Mouse (Mus musculus) heart, postnatal 36 days (tissue): Measurements from ENCODE around the gene Mob3b. TPM values are rescaled to one million over a fixed set of nuclear protein-coding genes. Genes with fewer than 3 reads are reported as not detected.

Source experiments
- DNase-seq, 2 experiments: peaks; one replicate each; pipeline ENCODE4 v3.0.0; 2021 to 2022
- intact Hi-C: fragments of 180-260 bp; cut with DNase I; formaldehyde crosslinking; loops from one replicate; pipeline ENCODE4 v1.15.1; 2025
- total RNA-seq, 2 experiments: library from RNA; stranded (reverse); gene quantifications; 2 replicates each; pipeline ENCODE4 v1.2.3; 2021

Gene Mob3b
- total RNA-seq, 2 experiments from 2014 or later: 1.1 to 1.2 TPM

DNA sequence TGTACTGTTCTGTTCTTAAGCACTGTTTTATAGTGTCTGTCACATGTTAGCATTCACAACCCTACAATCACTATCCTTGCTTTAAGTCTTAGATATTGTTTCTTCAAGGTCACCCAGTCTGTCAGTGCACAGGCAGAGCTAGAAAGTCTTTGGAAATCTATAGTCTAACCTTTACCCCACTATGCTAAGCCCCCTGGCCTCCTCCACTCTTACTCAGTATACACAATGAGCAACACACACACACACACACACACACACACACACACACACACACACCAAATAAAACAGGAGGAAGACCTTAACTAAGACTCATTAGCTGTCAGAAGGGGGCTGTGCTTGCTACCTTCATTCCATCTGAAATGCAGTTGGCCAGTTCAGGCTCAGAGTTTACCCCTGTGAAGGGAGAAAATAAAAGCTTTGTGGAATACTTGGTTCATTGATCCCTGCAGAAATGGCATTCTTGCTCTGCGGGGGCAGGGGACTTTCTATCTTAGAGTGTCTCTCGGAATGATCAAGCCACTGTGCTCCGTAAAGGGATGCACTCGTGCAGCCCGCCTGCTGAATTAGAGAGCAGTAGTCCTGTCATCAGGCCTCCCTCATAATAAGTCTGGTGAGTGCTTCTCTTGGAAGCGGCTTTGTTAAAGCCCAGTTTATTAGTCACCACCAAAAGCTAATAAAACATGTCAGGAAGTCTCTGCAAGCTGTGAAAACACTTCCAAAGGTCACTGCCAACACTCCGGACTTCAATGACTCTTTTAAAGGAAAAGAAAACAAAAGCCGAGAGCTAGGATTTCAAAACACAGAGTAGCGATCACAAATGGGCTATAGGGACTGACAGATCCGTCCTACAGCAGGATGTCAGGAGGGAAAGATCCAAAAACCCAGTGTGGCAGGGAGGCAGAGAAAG, 144.6 kb downstream of the Mob3b start:
- no peak for DNase-seq

DNA sequence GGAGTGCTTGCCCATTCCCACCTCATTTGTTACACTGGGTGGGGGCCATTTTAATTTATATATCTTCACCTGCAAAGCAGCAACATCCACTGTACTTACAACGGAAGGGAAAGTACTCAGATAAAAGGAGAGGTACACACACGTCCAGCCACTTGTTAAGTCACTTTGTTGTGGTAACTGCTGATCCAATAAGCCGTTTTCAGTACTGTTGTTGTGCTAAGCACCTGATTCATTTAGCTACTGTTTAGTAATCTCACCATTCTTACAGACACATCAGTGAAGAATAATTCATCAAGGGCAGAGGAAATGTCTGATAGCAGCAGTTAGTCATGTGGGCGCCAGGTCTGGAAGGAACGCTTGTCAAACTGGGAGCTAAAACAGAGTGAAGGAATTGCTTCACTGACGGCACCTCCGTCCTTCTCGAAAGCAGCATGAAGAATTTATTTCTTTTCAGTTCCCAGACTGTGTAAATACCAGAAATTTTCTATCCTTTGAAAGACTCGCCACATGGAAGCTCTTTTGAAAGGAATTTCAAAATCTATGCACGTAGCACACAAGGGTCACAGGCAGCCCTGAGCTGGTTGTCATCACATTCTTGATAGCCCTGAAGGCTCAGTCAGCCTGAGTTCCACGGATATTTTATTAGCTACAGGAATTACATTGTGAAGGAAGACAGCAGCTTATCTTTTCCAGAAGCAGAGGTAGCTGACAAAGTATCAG, 150.6 kb downstream of the Mob3b start:
- no peak for DNase-seq
- intact Hi-C loops: no loop called here

More for the DNA sequence above, 144.6 kb downstream of the Mob3b start:
- intact Hi-C loops: no loop called here

DNA sequence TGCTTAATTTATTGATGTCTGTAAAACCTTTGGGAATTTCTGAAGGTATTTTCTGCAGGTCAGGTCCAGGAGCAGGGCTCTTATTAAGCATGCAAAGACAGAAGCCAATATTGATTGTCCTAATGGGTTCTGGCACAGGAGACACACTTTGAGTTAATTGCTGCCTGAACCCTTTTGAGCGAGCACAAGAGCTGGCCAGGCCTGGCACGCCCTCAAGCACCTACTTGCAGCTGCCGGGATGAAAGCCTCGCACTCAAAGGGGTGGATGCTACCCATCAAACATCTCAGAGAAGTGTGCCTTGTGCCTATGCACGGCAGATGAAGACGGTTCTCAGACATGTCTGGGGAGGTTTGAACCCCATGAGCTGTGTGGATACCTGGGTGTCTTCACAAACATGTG, 151.2 kb downstream of the Mob3b start:
- intact Hi-C loops: no loop called here
- DNase-seq: no peak

DNA sequence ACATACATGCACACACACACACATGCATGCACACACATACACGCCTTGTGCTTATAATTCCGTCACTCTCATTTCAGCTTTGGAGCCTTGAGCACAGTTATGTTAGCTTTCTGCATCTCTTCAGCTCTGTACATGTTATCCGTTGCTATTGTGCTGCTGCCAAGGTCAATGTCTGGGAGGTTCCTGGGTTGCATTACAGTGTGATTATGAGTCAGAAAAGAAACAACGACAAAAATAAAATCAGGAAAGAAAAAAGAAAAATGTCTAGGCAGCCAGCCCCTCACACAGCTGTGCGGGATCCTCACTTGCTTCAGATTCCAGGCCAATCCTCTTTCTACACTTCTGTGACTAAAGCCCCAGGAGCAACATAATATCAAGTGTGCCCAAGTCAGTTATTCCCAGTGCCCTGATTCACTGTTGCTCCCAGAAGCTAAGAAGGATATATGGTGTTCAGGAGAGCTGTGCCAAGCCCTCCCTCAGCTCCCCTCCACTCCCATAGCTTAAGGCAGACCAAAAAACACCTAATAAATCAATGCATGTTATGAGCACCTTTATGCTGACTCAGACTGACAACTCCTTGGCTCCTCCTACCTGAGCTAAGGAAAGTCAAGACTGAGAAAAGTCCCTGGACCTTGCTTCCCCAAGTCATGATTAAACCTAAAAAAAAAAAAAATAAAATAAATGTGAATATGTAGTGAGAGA, 152.1 kb downstream of the Mob3b start:
- intact Hi-C loops: no loop called here
- DNase-seq: no peak

DNA sequence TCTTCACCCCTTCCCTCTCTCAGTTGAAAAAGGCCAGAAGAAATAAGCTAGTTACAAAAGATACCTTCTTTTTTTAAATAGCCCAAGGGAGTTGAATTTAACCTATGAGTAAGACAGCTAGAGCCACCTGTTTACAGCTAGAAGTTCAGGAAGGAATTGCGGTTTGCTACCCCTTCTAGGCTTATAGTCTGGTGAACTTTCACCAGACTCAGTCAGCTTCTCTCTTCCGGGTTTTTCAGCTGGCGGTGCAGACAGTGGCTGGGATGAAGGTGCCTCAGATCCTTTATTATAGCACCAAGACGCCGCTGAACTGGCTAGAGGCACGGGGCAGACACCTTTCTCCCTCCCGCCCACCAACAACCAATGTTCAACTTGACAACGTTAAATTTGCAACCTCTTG, 152.8 kb downstream of the Mob3b start:
- no peak for DNase-seq

DNA sequence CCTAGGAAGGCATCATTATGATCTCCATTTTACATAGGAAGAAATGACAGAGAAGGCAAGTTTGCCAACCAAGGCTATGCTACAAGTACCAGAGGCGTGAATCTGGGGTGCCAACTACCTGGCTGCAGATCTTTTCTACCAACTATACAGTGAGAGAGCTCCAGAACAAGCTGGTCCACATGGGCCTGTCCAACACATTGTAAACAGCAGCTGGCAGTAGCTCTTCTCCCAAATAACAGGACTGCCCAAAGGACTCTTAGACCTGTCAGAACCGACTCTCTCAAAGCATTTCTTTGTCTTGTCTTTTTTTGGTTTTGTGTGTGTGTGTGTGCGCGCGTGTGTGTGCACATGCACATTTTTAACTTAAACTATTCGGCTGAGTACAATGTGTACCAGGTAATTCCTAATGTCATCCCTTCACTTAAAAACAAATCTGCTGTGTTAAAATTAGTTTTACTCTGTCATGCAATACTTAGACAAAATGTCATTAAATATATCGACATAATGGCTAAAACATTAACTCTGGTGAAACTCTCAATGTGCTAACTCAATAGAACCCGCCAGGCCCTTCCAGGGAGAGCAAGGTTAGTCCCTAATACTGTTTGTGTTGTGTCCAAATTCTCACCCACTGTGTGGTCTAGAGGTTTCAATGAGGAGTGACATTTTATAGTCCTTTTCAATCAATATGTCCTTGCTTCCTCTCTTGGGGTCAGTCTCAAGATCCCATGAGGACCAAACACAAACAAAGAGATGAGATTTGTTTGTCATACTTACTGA, 153.5 kb downstream of the Mob3b start:
- DNase-seq: no peak
- intact Hi-C loops: no loop called here

More for the DNA sequence above, 152.8 kb downstream of the Mob3b start:
- intact Hi-C loops: no loop called here

DNA sequence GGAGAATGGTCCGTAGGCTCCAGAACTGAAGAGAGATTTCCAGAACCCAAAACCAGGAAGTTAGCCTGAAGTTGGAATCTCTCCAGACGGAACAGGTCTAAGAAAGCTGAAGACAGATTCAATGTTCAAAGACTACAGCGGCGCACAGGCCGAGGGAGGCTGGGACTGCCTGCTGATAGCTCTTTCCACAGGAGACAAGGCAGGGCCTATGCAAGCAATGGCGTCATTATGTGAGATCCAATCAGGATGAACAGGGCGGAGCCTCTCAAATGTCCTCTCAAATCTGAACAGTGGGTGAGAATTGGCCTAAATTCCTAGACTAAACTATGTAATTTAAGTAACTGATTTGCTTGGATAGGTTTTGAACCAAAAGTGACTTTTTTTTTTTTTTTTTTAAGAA, 160.7 kb downstream of the Mob3b start:
- no peak for DNase-seq
- intact Hi-C loops: no loop called here

DNA sequence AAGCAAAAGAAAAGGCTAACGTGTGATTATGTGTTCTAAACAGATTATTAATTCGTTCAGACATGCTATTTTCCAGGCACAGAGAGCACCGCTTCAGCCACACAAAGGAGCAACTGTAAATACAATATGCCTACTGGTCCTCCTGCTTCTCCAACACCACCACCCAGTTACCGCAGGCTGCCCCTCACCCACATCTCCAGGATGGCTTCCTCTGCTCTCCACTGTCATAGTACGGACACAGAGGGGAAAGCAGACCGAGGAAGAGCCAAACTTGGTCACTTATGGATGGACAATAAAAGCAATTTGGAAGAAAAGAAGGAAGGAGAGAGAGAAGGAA, 163.7 kb downstream of the Mob3b start:
- intact Hi-C loops: no loop called here
- no peak for DNase-seq

DNA sequence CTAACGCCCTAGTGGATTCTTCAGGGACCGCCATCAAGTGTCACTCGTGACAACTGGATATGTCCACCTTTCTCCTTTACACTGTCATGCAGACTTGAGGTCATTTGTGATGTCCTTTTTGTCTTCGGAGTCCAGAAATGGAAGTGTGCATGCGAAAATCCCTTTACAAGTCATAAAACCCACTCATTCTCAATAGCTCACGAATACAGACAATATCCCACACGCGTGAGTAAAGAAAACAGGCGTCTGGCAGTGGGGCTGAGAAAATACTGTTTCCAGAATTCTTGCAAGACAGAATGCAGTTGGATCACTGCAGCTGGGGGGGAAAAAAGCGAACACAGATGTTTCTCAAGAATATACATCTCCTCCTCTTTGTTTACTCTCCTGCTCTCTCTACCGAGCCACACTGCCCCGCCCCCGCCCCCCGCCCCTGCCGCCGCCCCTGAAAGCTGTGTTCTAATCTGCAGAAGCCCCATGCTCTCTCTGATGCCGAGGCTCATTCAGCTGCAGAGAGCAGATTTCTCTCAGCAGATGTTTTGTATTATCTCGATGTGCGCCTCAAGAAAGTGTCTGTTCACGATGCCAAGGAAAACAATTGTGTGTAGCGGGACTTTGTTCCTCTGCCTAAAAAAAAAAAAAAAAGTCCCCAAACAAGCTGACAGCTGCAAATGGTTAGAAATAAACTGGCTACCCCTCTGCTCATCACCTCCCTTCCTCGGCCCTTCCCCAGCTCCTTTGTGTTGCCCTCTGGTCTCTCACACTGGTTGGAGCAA, 164.2 kb downstream of the Mob3b start:
- DNase-seq: peak in 1 of 2 experiments; percentile 12
- intact Hi-C loops: no loop called here

DNA sequence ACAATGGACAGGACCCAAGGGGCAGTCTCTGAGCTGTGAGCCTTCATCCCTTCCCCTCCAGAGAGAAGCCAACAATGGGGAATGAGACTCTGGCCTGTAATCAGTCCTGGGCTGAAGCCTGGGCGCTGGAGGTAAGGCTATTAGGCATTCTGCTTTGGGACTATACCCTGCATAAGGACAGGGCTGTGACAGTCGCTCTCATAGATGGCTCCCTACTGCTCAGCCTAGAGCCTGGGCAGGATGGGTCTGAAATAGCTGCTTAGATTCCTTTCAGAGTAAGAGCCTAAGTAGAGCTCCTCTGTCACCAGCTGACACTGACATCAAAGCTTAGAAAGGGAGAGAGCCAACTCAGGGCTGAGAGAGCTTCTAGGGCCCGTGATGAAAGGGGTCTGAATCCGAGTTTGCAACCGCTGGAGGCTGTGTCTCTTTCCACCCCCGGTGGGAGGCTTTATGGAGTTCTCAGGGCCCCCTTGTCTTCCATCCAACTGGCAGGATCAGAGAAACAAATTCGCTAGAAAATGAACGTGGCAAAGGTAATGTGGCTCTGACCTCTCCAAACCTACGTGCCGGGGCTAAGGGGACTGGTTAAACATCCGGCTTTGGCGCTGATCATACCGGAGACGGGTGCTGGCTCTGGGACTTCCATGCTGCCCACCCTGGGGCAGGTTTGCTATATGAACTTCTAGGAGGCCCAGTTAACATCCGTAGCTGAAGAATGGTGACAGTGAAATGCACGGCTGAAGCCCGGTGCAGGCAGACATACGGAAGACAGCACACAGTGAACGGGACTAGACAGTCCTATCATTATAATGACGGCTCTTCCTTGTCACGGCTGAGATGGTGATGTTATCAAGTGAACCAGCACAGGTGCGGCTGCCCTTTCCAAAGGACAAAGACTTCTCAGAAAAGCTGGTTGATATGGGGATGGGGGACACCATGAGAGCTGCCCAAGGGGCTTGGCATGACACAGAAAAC, 165.1 kb downstream of the Mob3b start:
- no peak for DNase-seq
- intact Hi-C loops: no loop called here

DNA sequence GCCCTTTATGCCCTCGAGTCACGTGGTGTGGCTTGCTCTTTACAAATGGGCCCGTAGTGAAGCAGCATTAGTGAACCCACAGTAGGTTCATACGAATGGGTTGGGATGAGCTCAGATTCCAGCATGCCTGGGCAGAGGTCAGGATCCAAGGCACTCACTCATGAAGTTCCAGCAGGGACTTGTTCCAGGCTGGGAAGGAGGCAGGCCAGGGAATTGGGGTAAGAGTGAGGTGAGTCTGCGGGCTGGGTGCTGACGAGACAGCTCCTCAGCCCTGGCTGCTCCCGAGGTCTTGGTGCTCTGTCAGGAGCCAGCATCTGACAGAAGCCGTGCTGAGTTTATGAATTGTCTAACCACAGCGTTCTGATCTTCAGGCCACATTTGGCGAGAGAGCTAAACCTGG, 166.2 kb downstream of the Mob3b start:
- DNase-seq: no peak

DNA sequence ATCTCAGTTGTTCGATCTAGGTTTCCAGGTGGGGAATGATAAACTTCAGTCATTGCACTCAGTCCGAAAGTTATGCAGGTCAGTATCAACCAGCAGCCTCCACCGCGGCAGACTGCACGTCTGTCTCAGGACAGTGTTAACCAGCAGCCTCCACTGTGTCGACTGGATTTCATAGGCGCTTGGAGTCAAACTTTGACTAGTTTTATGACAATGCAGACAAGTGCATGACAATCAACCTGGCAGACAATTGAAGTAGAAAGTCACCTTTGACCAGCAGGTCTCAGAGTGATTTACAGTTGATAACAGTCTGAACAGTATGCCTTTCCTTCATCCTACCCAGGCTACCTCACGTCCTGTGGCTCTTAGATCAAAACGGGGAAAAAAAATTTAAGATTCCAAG, 166.6 kb downstream of the Mob3b start:
- no peak for DNase-seq
- intact Hi-C loops: no loop called here

More for the DNA sequence above, 166.2 kb downstream of the Mob3b start:
- intact Hi-C loops: no loop called here

DNA sequence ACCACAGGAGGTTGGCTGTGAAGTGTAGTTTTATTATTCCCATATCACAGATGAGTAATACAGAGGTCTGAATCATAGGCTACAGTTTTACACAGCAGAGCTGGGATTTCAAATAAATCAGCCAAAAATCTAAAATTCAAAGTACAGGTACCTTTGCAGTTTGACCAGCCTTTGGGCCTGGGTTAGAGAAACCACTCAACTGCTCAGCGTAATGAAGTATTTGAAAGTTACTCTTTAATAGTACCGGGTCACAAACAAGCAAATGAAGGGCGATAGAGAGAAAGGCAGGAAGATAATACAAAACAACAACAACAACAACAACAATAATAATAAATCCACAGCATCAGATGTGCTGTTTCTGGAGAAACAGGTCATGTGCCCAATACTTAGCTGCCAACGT, 169.7 kb downstream of the Mob3b start:
- intact Hi-C loops: no loop called here
- no peak for DNase-seq

DNA sequence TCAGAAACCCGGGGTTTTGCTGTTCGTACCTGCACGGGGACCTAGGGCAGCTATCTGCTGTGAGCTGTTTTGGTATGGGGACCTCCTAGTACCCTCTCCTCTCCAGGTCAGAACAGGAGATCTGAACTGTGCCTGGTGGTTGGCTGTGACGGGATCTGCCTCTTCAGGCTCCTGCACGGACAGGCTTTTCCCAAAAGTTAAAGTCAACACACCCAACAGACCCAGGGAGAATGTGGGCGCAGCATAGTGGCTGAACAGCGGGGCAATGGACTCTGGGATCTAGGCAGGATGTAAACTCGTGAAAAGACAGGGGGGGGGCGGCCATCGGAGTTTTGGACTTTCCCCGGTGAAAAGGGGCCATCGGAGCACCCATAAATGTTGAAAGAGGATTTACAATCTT, 170.2 kb downstream of the Mob3b start:
- no peak for DNase-seq
- intact Hi-C loops: no loop called here

DNA sequence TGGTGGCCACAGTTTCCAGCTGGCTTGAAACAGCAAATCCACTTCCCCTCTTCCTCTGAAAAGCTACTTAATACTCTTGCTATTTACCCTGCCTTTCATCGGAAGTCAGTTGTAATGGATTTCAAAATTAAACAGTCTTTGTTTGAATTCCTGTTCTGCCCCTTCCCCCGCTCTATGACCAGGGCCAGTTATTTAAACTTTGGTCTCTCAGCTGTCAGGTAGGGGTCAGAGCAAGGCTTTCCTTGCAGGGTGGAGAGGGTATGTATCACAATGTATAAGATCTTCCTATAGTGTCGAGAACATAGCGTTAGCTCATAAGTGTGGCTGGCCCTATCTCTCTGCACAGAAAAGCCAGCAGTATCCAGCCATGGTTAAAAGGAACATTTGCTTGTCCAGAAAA, 170.6 kb downstream of the Mob3b start:
- no peak for DNase-seq
- intact Hi-C loops: no loop called here

DNA sequence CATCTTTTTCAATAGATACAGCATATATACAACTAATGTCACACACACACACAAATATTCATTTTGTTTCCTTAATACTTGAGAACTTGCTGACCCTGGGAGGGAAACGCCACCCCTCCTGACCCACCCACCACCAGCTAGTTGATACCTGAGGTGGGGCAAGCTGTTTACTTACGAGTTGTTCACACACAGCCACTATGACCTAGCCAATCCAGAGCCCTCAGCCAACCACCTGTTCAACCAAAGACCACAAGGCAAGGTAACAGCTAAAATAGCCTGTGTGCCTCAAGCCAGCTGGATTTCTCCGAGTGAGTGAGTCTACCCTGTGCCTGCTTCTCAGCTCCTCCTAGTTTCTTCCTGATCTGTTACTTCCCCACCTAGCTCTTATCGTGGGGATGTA, 172.9 kb downstream of the Mob3b start:
- DNase-seq: no peak
- intact Hi-C loops: no loop called here

DNA sequence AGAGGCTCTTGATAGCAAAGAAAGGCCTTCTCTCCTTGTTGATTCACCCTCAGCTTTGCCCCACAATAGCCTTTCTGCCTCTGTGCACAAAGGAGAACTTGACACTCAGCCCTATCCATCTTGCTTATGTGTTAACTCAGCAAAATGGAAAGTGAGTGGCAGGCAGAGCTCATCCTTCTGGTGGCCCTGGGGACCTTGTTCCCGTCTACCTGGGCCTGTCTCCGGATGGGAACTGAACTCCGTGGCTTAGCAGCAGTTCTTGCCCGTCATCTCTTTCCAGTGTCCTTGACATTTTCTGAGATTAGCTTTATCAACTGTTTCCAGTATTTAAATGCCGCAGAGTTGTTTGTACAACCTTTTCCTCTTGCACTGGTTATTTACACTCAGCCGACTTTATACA, 173.8 kb downstream of the Mob3b start:
- intact Hi-C loops: no loop called here
- no peak for DNase-seq

DNA sequence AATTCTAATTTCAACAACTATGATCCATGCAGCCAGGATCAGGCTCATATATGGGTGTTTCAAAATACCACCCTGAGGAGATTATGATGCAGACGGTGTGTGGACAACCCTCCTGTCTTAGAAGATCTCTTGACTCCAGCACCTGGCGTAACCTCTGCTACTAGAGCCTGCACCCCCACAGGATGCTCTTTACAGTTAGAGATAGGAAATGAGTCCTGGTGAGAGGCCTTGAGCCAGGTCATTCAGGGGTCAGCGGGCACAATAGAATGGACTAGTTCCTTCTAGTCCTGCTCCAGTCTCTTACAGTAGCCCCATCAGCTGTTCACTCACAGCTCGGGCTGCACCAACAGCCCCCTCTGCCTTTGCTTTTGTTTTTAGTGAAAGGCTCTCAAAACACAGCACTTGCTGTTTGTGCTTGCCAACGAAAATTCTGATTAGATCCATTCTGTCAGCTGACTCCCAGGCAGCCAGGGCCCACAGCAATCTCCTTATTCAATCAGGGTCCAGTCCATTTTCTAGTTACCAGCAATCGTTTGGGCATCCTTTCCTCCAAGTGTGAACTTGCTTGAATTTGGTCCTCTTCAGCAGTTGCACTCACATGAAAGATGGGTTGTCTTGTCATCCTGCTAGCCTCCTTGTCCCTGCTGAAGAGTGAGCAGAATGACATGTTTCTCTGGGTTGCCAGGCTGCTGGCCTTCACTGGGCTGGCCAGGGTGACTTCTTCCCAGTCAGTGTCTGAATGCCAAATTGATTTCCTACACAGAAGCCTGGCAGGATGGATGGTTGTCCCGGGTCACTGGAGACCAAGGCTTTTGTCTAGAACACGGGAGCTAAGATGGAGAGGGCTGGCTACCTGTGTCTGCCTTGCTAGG, 175.7 kb downstream of the Mob3b start:
- intact Hi-C loops: no loop called here
- DNase-seq: no peak
